Mouse (Mus musculus) embryo, embryonic 10.5 days (tissue): ENCODE results near the gene Cox6a1.

Source experiments
- DNase-seq: peaks from one replicate; pipeline ENCODE4 v3.0.0-alpha.2; 2015; ENCODE audit warnings: low spot score

Cox6a1 gene

GRCm38 (mm10) chr5:115300792-115301614 is 47.8 kb downstream of the Cox6a1 start, which contains the start of gene Dynll1:
TSS of gene Dynll1 (minus strand) at chr5:115300999.
- peak; percentile 100 for DNase-seq

- DNase-seq: peak; percentile 82
These were observed 48.6 kb downstream of the Cox6a1 start for GRCm38 (mm10) chr5:115300035-115300744.

DNA sequence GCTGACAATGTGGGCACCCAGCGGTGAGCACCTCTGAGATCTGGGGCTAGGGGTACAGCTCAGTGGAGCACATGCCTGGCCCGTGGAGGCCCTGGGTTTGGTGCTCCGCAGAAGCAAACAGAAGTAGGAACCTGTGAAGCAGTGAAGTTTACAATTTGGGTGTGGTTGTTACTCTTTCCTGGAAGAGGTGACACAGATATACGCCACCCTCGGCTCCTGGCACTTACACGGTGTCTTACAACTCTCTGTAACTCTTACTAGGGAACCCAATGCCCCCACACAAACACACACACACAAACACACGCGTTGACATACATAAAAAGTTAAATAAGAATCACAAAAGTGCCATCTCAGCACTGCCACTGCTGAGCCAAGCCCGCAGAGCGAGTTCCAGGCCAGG is 52.4 kb downstream of the Cox6a1 start:
- no peak for DNase-seq
